Mouse (Mus musculus) liver, embryonic 13.5 days (tissue): Measurements from ENCODE around the gene Cwc25. TPM values are rescaled to one million over a fixed set of nuclear protein-coding genes. Genes with fewer than 3 reads are reported as not detected.

Source experiments
- ATAC-seq: fragments of 200-750 bp; cut with Nextera tagmentation; 2 replicates; pipeline ENCODE4 v1.8.0; 2017; ENCODE audit warnings: low read depth, mild to moderate bottlenecking, moderate number of reproducible peaks, moderate library complexity
- DNase-seq: peaks from one replicate; pipeline ENCODE4 v3.0.0; 2022
- H3K27ac ChIP-seq: fragments of 300-500 bp; sonication (generic); 2 replicates; pipeline ENCODE4 v1.5.1; 2015; ENCODE audit warnings: moderate library complexity, mild to moderate bottlenecking, inconsistent platforms
- H3K27me3 ChIP-seq: fragments of 300-500 bp; sonication (generic); 2 replicates; pipeline ENCODE4 v1.6.1; 2015; ENCODE audit warnings: mild to moderate bottlenecking, inconsistent platforms
- H3K36me3 ChIP-seq: fragments of 300-500 bp; sonication (generic); 2 replicates; pipeline ENCODE4 v1.6.1; 2015; ENCODE audit warnings: mild to moderate bottlenecking, inconsistent platforms
- H3K4me1 ChIP-seq: fragments of 300-500 bp; sonication (generic); replicated peaks from 2 replicates; pipeline ENCODE4 v1.6.1; 2015; ENCODE audit warnings: inconsistent platforms
- H3K4me2 ChIP-seq: fragments of 300-500 bp; sonication (generic); 2 replicates; pipeline ENCODE4 v1.6.1; 2015; ENCODE audit warnings: inconsistent platforms, mild to moderate bottlenecking, moderate library complexity
- H3K4me3 ChIP-seq: fragments of 300-500 bp; sonication (generic); replicated peaks from 2 replicates; pipeline ENCODE4 v1.5.1; 2015; ENCODE audit warnings: mild to moderate bottlenecking, inconsistent platforms
- H3K9ac ChIP-seq: fragments of 300-500 bp; sonication (generic); 2 replicates; pipeline ENCODE4 v1.6.1; 2015; ENCODE audit warnings: mild to moderate bottlenecking, inconsistent platforms
- H3K9me3 ChIP-seq: fragments of 300-500 bp; sonication (generic); replicated peaks from 2 replicates; pipeline ENCODE4 v1.6.1; 2016; ENCODE audit warnings: inconsistent platforms
- WGBS: fragments of 180-500 bp; shearing (Covaris S2); methylation state at CpG from one replicate; pipeline ENCODE4 v1.1.7; 2015; ENCODE audit not compliant: insufficient replicate concordance; 5-methylcytosine and 5-hydroxymethylcytosine counted together
- polyA plus RNA-seq: library from polyadenylated mRNA; unstranded; fragments of >200 nt; fragmentation: Nextera tagmentation; extraction: Ambion mirVana; gene quantifications from 2 replicates; pipeline ENCODE4 v1.2.1, GENCODE M21; 2015

Gene Cwc25
- polyA plus RNA-seq, 1 experiment from 2014 or later, result 7.0 TPM

- Histone ChIP-seq H3K9ac (peak overlapping the region; percentile 92), H3K36me3 (peaks cover 38% of the 10 kb centered on the region), H3K27ac (peak overlapping the region; percentile 60), H3K4me1 (peaks cover 40% of the 10 kb centered on the region), H3K4me3 (peak overlapping the region; percentile 84), H3K4me2 (peak overlapping the region; percentile 79), H3K9me3 (no peaks in the 10 kb centered on the region), H3K27me3 (no peaks in the 10 kb centered on the region)
- no peak for ATAC-seq
- DNase-seq, result no peak
- under 1% methylated on average over 10 of the region's 10 CpGs for WGBS
Measured at GRCm38 (mm10) chr11:97782564-97782895, 16.2 kb upstream of the Cwc25 start.

GRCm38 (mm10) chr11:97781832-97782563 is 15.6 kb upstream of the Cwc25 start, which contains the start of gene Rpl23:
Gene Rpl23, minus strand, starts transcription at chr11:97782437.
- H3K27me3 ChIP-seq, result no peaks in the 10 kb centered on the region
- H3K4me1 ChIP-seq, result peaks cover 40% of the 10 kb centered on the region
- DNase-seq (peak; percentile 97), ATAC-seq (peak; percentile 88)
- H3K4me2 ChIP-seq, result peak within 1 kb of the TSS; percentile 79
- H3K4me3 ChIP-seq, result peak within 1 kb of the TSS; percentile 84
- H3K9ac ChIP-seq, result peak within 1 kb of the TSS; percentile 92
- H3K27ac ChIP-seq, result peak within 1 kb of the TSS; percentile 81
- under 1% methylated on average over 67 of the region's 67 CpGs for WGBS
- H3K9me3 ChIP-seq, result no peaks in the 10 kb centered on the region
- H3K36me3 ChIP-seq, result peaks cover 43% of the 10 kb centered on the region

DNA sequence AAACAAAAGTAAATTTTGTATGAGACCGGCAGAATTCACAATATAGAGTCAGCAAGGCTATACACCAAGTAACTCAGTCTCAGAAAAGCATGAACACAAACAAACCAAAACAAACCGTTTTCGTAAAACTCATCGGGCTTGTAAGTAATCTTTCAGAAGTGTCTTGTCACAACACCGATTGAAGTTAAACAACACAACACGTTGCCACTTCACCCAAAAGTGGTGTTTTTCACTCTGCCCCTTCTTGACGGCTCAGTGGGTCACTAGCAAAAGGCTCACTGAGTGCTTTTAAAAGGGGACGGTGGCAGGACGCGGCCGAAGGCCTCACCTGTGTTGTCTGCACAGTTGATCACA is 15.1 kb upstream of the Cwc25 start:
- H3K36me3 ChIP-seq, result peaks cover 49% of the 10 kb centered on the region
- ATAC-seq, result no peak; the same call in 1 of the 2 replicates
- H3K4me3 ChIP-seq, result peak overlapping the region; percentile 84
- H3K27ac ChIP-seq, result peak overlapping the region; percentile 81
- H3K9me3 ChIP-seq, result no peaks in the 10 kb centered on the region
- WGBS, result under 1% methylated on average over 11 of the region's 11 CpGs
- H3K4me2 ChIP-seq, result peak overlapping the region; percentile 79
- H3K9ac ChIP-seq, result peak overlapping the region; percentile 92
- no peaks in the 10 kb centered on the region for H3K27me3 ChIP-seq
- peaks cover 42% of the 10 kb centered on the region for H3K4me1 ChIP-seq
- no peak for DNase-seq

DNA sequence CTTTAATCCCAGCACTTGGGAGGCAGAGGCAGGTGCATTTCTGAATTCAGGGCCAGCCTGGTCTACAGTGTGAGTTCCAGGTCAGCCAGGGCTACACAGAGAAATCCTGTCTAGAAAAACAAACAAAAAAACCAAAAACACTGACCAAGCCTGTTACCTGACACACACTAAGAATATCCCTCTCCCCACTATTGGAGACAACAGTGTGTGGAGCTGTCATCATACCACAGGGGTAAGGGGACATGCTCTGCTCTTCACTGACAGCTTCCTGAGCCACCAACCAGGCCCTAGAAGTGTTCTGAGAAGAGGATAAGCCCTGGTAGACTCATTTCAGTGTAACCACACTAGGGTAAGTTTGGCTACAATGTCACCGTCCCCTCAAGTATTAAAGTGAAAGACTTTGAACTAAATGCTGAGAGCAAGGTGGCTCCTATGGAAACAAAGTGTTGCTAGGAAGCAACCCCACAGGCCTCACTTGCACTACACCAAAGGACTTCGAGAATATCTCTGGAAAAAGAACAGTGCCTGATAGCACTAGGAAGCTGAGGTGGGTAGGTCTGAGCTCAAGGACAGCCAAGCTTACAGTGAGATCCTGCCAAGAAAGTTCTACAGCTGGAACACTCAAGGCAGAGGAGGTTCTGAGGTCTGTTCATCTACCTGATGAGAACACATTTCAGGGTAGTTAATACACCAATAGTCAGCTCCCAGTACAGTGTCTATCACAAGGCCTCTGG is 13.8 kb upstream of the Cwc25 start:
- 37% methylated on average over 2 of the region's 2 CpGs for WGBS
- peak overlapping the region; percentile 81 for H3K27ac ChIP-seq
- no peaks in the 10 kb centered on the region for H3K27me3 ChIP-seq
- peak overlapping the region; percentile 92 for H3K9ac ChIP-seq
- no peaks in the 10 kb centered on the region for H3K9me3 ChIP-seq
- no peak for DNase-seq
- H3K4me3 ChIP-seq, result peak overlapping the region; percentile 84
- no peak for ATAC-seq
- peaks cover 56% of the 10 kb centered on the region for H3K4me1 ChIP-seq
- peak overlapping the region; percentile 79 for H3K4me2 ChIP-seq
- H3K36me3 ChIP-seq, result peaks cover 60% of the 10 kb centered on the region

- ATAC-seq (no peak), DNase-seq (no peak)
- peak overlapping the region; percentile 54 for H3K9ac ChIP-seq
- WGBS, result 67% methylated on average over 1 of the region's 1 CpGs
- peak overlapping the region; percentile 79 for H3K4me2 ChIP-seq
- peaks cover 57% of the 10 kb centered on the region for H3K4me1 ChIP-seq
- H3K36me3 ChIP-seq, result peaks cover 60% of the 10 kb centered on the region
- peak overlapping the region; percentile 67; the same call in 1 of the 2 replicates for H3K27ac ChIP-seq
- H3K4me3 ChIP-seq, result peak overlapping the region; percentile 32
- no peaks in the 10 kb centered on the region for H3K9me3 ChIP-seq
- no peaks in the 10 kb centered on the region for H3K27me3 ChIP-seq
Measured at GRCm38 (mm10) chr11:97778918-97779317, 12.6 kb upstream of the Cwc25 start.

GRCm38 (mm10) chr11:97777129-97777529 is 10.8 kb upstream of the Cwc25 start:
- Histone ChIP-seq H3K36me3 (peaks cover 60% of the 10 kb centered on the region), H3K4me2 (no peak overlapping the region), H3K9ac (no peak overlapping the region), H3K9me3 (no peaks in the 10 kb centered on the region), H3K27ac (peak overlapping the region; percentile 44), H3K4me3 (no peak overlapping the region), H3K4me1 (peaks cover 48% of the 10 kb centered on the region), H3K27me3 (no peaks in the 10 kb centered on the region)
- DNase-seq (no peak), ATAC-seq (peak; percentile 13; the same call in 1 of the 2 replicates)
- 45% methylated on average over 2 of the region's 2 CpGs for WGBS

GRCm38 (mm10) chr11:97776497-97777128 is 10.3 kb upstream of the Cwc25 start:
- ATAC-seq (peak; percentile 45), DNase-seq (no peak)
- Histone ChIP-seq H3K4me3 (no peak overlapping the region), H3K4me2 (no peak overlapping the region), H3K9me3 (no peaks in the 10 kb centered on the region), H3K9ac (no peak overlapping the region), H3K36me3 (peaks cover 60% of the 10 kb centered on the region), H3K4me1 (peaks cover 48% of the 10 kb centered on the region), H3K27ac (peak overlapping the region; percentile 11; the same call in 1 of the 2 replicates), H3K27me3 (no peaks in the 10 kb centered on the region)
- 56% methylated on average over 5 of the region's 5 CpGs for WGBS

GRCm38 (mm10) chr11:97775808-97776496 is 9.6 kb upstream of the Cwc25 start, which contains the start of gene 1700001P01Rik:
Gene 1700001P01Rik, minus strand, starts transcription at chr11:97775918.
- Histone ChIP-seq H3K9ac (no peak within 1 kb of the TSS), H3K4me3 (no peak within 1 kb of the TSS), H3K27me3 (no peaks in the 10 kb centered on the region), H3K4me2 (no peak within 1 kb of the TSS), H3K9me3 (no peaks in the 10 kb centered on the region), H3K36me3 (peaks cover 56% of the 10 kb centered on the region), H3K4me1 (peaks cover 44% of the 10 kb centered on the region), H3K27ac (peak within 1 kb of the TSS; percentile 11; the same call in 1 of the 2 replicates)
- ATAC-seq, result 0 out of 2 replicates have a peak, but pooled peaks have one; percentile 2
- DNase-seq, result no peak
- 47% methylated on average over 17 of the region's 17 CpGs for WGBS

- Histone ChIP-seq H3K36me3 (peaks cover 49% of the 10 kb centered on the region), H3K9ac (no peak overlapping the region), H3K9me3 (no peaks in the 10 kb centered on the region), H3K4me3 (no peak overlapping the region), H3K27ac (no peak overlapping the region), H3K4me2 (no peak overlapping the region), H3K27me3 (no peaks in the 10 kb centered on the region), H3K4me1 (peaks cover 37% of the 10 kb centered on the region)
- WGBS, result 72% methylated on average over 13 of the region's 13 CpGs
- ATAC-seq (0 out of 2 replicates have a peak, but pooled peaks have one; percentile 14), DNase-seq (no peak)
Measured at GRCm38 (mm10) chr11:97775186-97775585, 8.8 kb upstream of the Cwc25 start.

DNA sequence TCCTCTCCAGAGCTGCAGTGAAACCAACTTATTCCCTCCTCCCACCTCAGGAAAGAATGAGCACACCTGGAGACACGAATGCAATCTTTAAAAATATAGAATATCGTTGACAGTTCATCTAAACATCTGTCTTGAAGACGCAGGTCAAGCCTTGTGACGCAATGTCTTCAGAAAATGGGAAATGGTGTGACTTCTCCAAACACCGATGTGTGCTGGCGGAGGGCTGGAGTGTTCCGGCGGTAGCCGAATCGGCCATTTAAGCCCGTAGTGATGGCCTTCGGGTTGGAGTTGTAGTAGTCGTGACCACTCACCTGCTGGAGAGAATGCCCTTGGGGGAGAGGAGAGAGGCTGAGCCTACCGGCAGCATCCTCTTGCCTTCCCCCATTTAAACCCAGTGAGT is 5.1 kb upstream of the Cwc25 start:
- H3K27ac ChIP-seq, result no peak overlapping the region
- no peak overlapping the region for H3K4me3 ChIP-seq
- H3K9me3 ChIP-seq, result no peaks in the 10 kb centered on the region
- peaks cover 19% of the 10 kb centered on the region for H3K4me1 ChIP-seq
- no peaks in the 10 kb centered on the region for H3K27me3 ChIP-seq
- H3K9ac ChIP-seq, result no peak overlapping the region
- no peak for ATAC-seq
- H3K36me3 ChIP-seq, result peaks cover 11% of the 10 kb centered on the region
- H3K4me2 ChIP-seq, result no peak overlapping the region
- no peak for DNase-seq
- 68% methylated on average over 14 of the region's 14 CpGs for WGBS

DNA sequence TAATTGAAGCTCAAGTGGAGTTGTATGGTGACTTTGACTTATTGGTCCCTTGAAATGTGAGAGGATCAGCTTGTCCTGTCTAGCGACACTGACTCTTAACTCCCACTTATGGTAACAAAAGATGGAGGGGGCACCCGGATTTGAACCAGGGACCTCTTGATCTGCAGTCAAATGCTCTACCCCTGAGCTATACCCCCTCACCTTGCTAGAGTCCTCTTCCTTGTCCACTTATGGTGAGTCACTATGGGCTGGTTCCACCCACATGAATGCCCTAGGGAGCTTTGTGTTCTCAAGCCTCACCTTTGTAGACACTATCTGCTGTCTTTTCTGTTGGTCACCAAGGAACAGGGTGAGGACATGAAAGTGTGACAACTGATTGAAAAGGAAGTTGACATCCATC is 3.3 kb upstream of the Cwc25 start:
- no peaks in the 10 kb centered on the region for H3K36me3 ChIP-seq
- no peaks in the 10 kb centered on the region for H3K9me3 ChIP-seq
- H3K27me3 ChIP-seq, result no peaks in the 10 kb centered on the region
- H3K4me3 ChIP-seq, result no peak overlapping the region
- H3K9ac ChIP-seq, result no peak overlapping the region
- WGBS, result 19% methylated on average over 2 of the region's 2 CpGs
- H3K27ac ChIP-seq, result no peak overlapping the region
- H3K4me1 ChIP-seq, result peaks cover 18% of the 10 kb centered on the region
- DNase-seq (no peak), ATAC-seq (no peak)
- H3K4me2 ChIP-seq, result no peak overlapping the region
